Comparison of ENCODE assay signal across 28 mouse cellular contexts in the genomic region with DNA sequence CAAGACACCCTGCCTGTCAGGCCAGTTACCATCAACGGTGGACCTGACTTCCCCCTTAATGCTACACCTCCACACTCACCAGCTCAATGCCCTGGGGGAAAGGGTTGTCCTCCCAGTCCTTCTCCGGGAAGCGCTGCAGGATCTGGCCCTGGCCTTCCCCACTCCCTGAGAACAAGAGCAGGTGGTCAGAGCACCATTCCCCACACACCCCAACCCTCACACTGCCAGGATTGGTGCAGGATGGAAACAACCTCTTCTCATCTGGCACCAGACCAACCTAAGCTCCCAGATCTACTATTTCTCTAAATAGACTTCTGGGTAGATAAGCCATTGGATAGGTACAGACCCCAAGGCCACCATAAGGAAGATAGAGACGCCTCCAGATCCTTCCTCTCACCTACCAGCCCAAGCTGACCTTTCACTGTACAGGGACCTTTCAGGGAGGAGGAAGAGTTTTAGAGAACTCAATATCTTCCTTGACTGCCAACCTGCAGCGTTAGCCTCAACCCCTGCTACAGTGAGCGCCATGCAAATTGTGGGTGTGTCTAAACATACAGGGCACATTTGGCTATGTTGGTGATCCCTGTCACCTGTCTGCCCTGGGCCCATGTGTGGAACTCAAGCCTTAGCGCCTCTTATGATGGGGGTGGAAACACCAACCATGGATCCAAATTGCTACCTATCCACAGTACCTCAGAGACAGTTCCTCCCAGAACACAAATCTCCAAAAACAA. TPM values are rescaled to one million over a fixed set of nuclear protein-coding genes. Genes with fewer than 3 reads are reported as not detected.
A peak's percentile ranks its signal among the peaks of the same experiment; 100 is the strongest.
DNase-seq lines count a peak whose midpoint lies in the region; ATAC-seq and TF ChIP-seq lines count a peak whose summit lies in the region.
"Had no signal": no experiment of that assay in that cellular context is flagged by ENCODE, and none has a peak within 500 bp of the region (broad histone marks: within the 10 kb centered on the region; RNA-seq: fewer than 3 reads in every experiment).

No protein-coding gene starts in this region.

- ATAC-seq in cerebellum, adult (ENCODE audit: insufficient number of reproducible peaks, low FRiP score, low TSS enrichment) = no peak
- ATAC-seq: liver, postnatal 0 days; midbrain, embryonic 16.5 days had no signal

- H3K9me3 ChIP-seq in CH12.LX (replicated peaks; ENCODE audit: low read length) = no peaks in the 10 kb centered on the region
- H3K9me3 ChIP-seq: embryonic facial prominence, embryonic 15.5 days; forebrain, embryonic 10.5 days; G1E; hindbrain, embryonic 15.5 days had no signal

- H3K9ac ChIP-seq in CH12.LX (ENCODE audit: insufficient read depth, low read depth) = no peak overlapping the region
- H3K9ac ChIP-seq: embryonic facial prominence, embryonic 15.5 days; hindbrain, embryonic 15.5 days; liver, postnatal 0 days had no signal

- peaks cover 17% of the 10 kb centered on the region for H3K36me3 ChIP-seq in spleen, adult 2 months (ENCODE audit: control insufficient read depth, insufficient read depth, low read length)
- peaks cover 35 to 56% of the 10 kb centered on the region in 2 experiments for H3K36me3 ChIP-seq in CH12.LX (replicated peaks in 1 of 2; ENCODE audit: control insufficient read depth in 1 of 2, insufficient read depth in 1 of 2, low read length in 1 of 2)

- WGBS in cerebellum, adult 2 months = 53% methylated on average over 7 of the region's 7 CpGs
- WGBS in spleen, adult 2 months = 55% methylated on average over 7 of the region's 7 CpGs

- in situ Hi-C loops in CH12.LX (cut with MboI; ENCODE audit: low pct_ligation_motif_present, low pct_unique_long_range_greater_than_20kb, low sequenced_read_pairs) = no loop called here

- no peak overlapping the region for H3K4me2 ChIP-seq in CH12.LX (ENCODE audit: insufficient read depth, low read depth, poor library complexity, severe bottlenecking)
- H3K4me2 ChIP-seq: embryonic facial prominence, embryonic 15.5 days; heart, embryonic 11.5 days; hindbrain, embryonic 15.5 days had no signal

- TF ChIP-seq POLR2A in cerebellum, adult 2 months (IDR thresholded peaks at IDR 0.05; ENCODE audit: borderline replicate concordance, insufficient read depth, low read length) = no peak
- no peak for TF ChIP-seq POLR2A in spleen, adult 2 months (IDR thresholded peaks at IDR 0.05; ENCODE audit: low read depth, low read length)
- no peak for TF ChIP-seq POLR2A in CH12.LX (IDR thresholded peaks at IDR 0.05; ENCODE audit: low read depth, low read length)

- peaks cover 70% of the 10 kb centered on the region for H3K4me1 ChIP-seq in cerebellum, adult 2 months (ENCODE audit: control insufficient read depth, insufficient read depth, low read length)
- H3K4me1 ChIP-seq in spleen, adult 2 months (ENCODE audit: control insufficient read depth, insufficient read depth, insufficient read length) = peaks cover 45% of the 10 kb centered on the region
- peaks cover 33 to 65% of the 10 kb centered on the region in 2 experiments for H3K4me1 ChIP-seq in CH12.LX (ENCODE audit: control insufficient read depth in 1 of 2, insufficient read depth in 2 of 2)

- dilution Hi-C loops in CH12.LX (cut with MboI; ENCODE audit: extremely low pct_ligation_motif_present, extremely low pct_unique_long_range_greater_than_20kb, low sequenced_read_pairs) = no loop called here

- no peak for TF ChIP-seq RAD21 in CH12.LX (IDR thresholded peaks at IDR 0.05; ENCODE audit: low read depth, low read length)

- no peak overlapping the region for H3K4me3 ChIP-seq in cerebellum, adult 2 months (replicated peaks; ENCODE audit: insufficient read depth, low read depth, low read length)
- H3K4me3 ChIP-seq in spleen, adult 2 months (ENCODE audit: extremely low read depth, insufficient read depth, insufficient read length) = no peak overlapping the region
- no peak overlapping the region for H3K4me3 ChIP-seq in CH12.LX (replicated peaks in 1 of 3; ENCODE audit: low read depth in 2 of 3, low read length in 2 of 3, poor library complexity in 1 of 3)
- H3K4me3 ChIP-seq: embryonic facial prominence, embryonic 15.5 days; forebrain, embryonic 10.5 days; hindbrain, embryonic 15.5 days had no signal

- TF ChIP-seq CTCF in cerebellum, adult 2 months (IDR thresholded peaks at IDR 0.05; ENCODE audit: borderline replicate concordance, insufficient read depth, low read depth, low read length) = no peak
- no peak for TF ChIP-seq CTCF in spleen, adult 2 months (IDR thresholded peaks at IDR 0.05; ENCODE audit: extremely low read depth, insufficient read depth, insufficient read length, insufficient replicate concordance)
- no peak for TF ChIP-seq CTCF in CH12.LX (conservative IDR thresholded peaks at IDR 0.05 in 1 of 2, IDR thresholded peaks at IDR 0.05 in 1 of 2; ENCODE audit: low read depth in 2 of 2, low read length in 2 of 2)

- no peak for TF ChIP-seq EP300 in CH12.LX (IDR thresholded peaks at IDR 0.05; ENCODE audit: low read length)

- H3K27me3 ChIP-seq in cerebellum, adult 2 months (ENCODE audit: control insufficient read depth, insufficient read depth, low read length) = no peaks in the 10 kb centered on the region
- no peaks in the 10 kb centered on the region for H3K27me3 ChIP-seq in spleen, adult 2 months (ENCODE audit: control insufficient read depth, insufficient read depth, low read length)
- no peaks in the 10 kb centered on the region for H3K27me3 ChIP-seq in CH12.LX (replicated peaks)
- H3K27me3 ChIP-seq: embryonic facial prominence, embryonic 15.5 days; hindbrain, embryonic 15.5 days had no signal

- DNase-seq in cerebellum, adult 2 months = peak; percentile 55 to 67
- DNase-seq in spleen, adult 2 months (ENCODE audit: low read depth in 1 of 2, low spot score in 2 of 2) = no peak
- DNase-seq in spleen, postnatal 10 days (ENCODE audit: low spot score in 2 of 2) = no peak
- DNase-seq in CH12.LX (ENCODE audit: extremely low read depth) = peak; percentile 33
- DNase-seq in induced T-regulatory cell, adult 2 months (ENCODE audit: low read depth) = peak; percentile 42
- no peak for DNase-seq in gastrocnemius, adult 18-20 months (ENCODE audit: low spot score)
- no peak for DNase-seq in heart, adult 9 months (ENCODE audit: low spot score in 2 of 2)
- DNase-seq: adrenal gland, postnatal 36 days; gastrocnemius, postnatal 25 days; heart, postnatal 14 days; kidney, adult 8-10 months; liver; liver, postnatal 0 days; right cerebral cortex, postnatal 4 days had no signal

- peaks cover 11% of the 10 kb centered on the region for H3K79me2 ChIP-seq in CH12.LX (replicated peaks; ENCODE audit: control insufficient read depth, extremely low read depth, insufficient read depth, poor library complexity, severe bottlenecking)

- H3K27ac ChIP-seq in cerebellum, adult 2 months (ENCODE audit: insufficient read depth, low read length) = peak overlapping the region; percentile 54; the same call in 1 of the 2 replicates
- peak overlapping the region; percentile 68 for H3K27ac ChIP-seq in spleen, adult 2 months (ENCODE audit: insufficient read depth, low read length)
- H3K27ac ChIP-seq in CH12.LX (ENCODE audit: insufficient read depth, low read depth) = no peak overlapping the region
- H3K27ac ChIP-seq: embryonic facial prominence, embryonic 15.5 days; forebrain, embryonic 10.5 days; hindbrain, embryonic 15.5 days had no signal

TF ChIP-seq in CH12.LX, 34 proteins besides CTCF, POLR2A, EP300 and RAD21 (continues in another document):
- TF ChIP-seq SIN3A (IDR thresholded peaks at IDR 0.05; ENCODE audit: low read length) = no peak
- TF ChIP-seq MAZ (IDR thresholded peaks at IDR 0.05; ENCODE audit: low read depth, low read length) = no peak
- TF ChIP-seq IRF4 (IDR thresholded peaks at IDR 0.05; ENCODE audit: low read depth, low read length) = no peak
- no peak for TF ChIP-seq NRF1 (IDR thresholded peaks at IDR 0.05; ENCODE audit: low read depth, low read length)
- TF ChIP-seq USF1 (IDR thresholded peaks at IDR 0.05; ENCODE audit: low read depth, low read length) = no peak
- no peak for TF ChIP-seq PAX5 (IDR thresholded peaks at IDR 0.05; ENCODE audit: low read length)
- TF ChIP-seq MAX (IDR thresholded peaks at IDR 0.05; ENCODE audit: low read length) = no peak
- no peak for TF ChIP-seq USF2 (conservative IDR thresholded peaks at IDR 0.05; ENCODE audit: low read depth, low read length)
- no peak for TF ChIP-seq TCF12 (IDR thresholded peaks at IDR 0.05; ENCODE audit: low read depth, low read length)
- TF ChIP-seq HCFC1 (IDR thresholded peaks at IDR 0.05; ENCODE audit: low read depth, low read length) = no peak
- TF ChIP-seq UBTF (IDR thresholded peaks at IDR 0.05; ENCODE audit: low read depth, low read length) = no peak

RNA-seq across cellular contexts. Expression of gene Sbf1, which starts 6.5 kb away (rescaled TPM):
- 321 and 324 TPM in 2 replicates for polyA plus RNA-seq in cerebellum, adult 2 months (2012; rRNA removed)
- polyA plus RNA-seq in spleen, adult 2 months (2012; rRNA removed) = 320 and 349 TPM in 2 replicates
- total RNA-seq in CH12.LX (2012; rRNA removed) (64.6 and 79.1 TPM in 2 replicates), CH12.LX (2014; rRNA removed) (22.6 and 34.6 TPM in 2 replicates)
- polyA plus RNA-seq in CH12.LX (2012; ENCODE audit: insufficient read length, low read depth) = 65.3 and 69.3 TPM in 2 replicates
- 10 to 100 TPM; 59.4 to 61.0 TPM for total RNA-seq in gastrocnemius, adult 18-20 months (2021)

RNA-seq across cellular contexts. Expression of gene Adm2, which starts 13.9 kb away (rescaled TPM):
- not detected in 2 replicates for polyA plus RNA-seq in cerebellum, adult 2 months (2012; rRNA removed)
- polyA plus RNA-seq in spleen, adult 2 months (2012; rRNA removed) = 3.5 and 6.5 TPM in 2 replicates
- total RNA-seq in CH12.LX (2012; rRNA removed) = 1.8 and 4.5 TPM in 2 replicates
- 0.18 and 0.23 TPM in 2 replicates for total RNA-seq in CH12.LX (2014; rRNA removed)
- 0.66 and 0.82 TPM in 2 replicates for polyA plus RNA-seq in CH12.LX (2012; ENCODE audit: insufficient read length, low read depth)
- total RNA-seq in gastrocnemius, adult 18-20 months (2021) = not detected
- total RNA-seq: adrenal gland, postnatal 36 days; G1E; gastrocnemius, postnatal 25 days; heart, postnatal 14 days; layer of hippocampus, postnatal 14 days; left cerebral cortex, postnatal 36 days; megakaryocyte-erythroid progenitor cell, adult 5-6 weeks had no signal
- polyA plus RNA-seq: frontal cortex, adult 2 months; hindbrain, embryonic 15.5 days; midbrain, embryonic 16.5 days; testis, adult 2 months had no signal

RNA-seq across cellular contexts. Expression of gene Miox, which starts 25.6 kb away (rescaled TPM):
- polyA plus RNA-seq in cerebellum, adult 2 months (2012; rRNA removed) = not detected in 2 replicates
- polyA plus RNA-seq in spleen, adult 2 months (2012; rRNA removed) = 0.31 and 1.4 TPM in 2 replicates
- total RNA-seq in CH12.LX (2012; rRNA removed) (not detected in 2 replicates), CH12.LX (2014; rRNA removed) (not detected in 2 replicates)
- polyA plus RNA-seq in CH12.LX (2012; ENCODE audit: insufficient read length, low read depth) = not detected in 2 replicates
- under 1 TPM in 1 of 2 experiments, not detected in 1; 0.48 TPM for total RNA-seq in gastrocnemius, adult 18-20 months (2021)
- total RNA-seq: adrenal gland, postnatal 36 days; gastrocnemius, postnatal 25 days; heart, postnatal 14 days; layer of hippocampus, postnatal 14 days; left cerebral cortex, postnatal 36 days; megakaryocyte-erythroid progenitor cell, adult 5-6 weeks had no signal
- polyA plus RNA-seq: C2C12; embryonic facial prominence, embryonic 15.5 days; forebrain, embryonic 10.5 days; frontal cortex, adult 2 months; G1E; heart, embryonic 11.5 days; hindbrain, embryonic 15.5 days; midbrain, embryonic 16.5 days; neural tube, embryonic 11.5 days had no signal

RNA-seq across cellular contexts. Expression of gene Lmf2, which starts 46.9 kb away (rescaled TPM):
- 21.0 and 21.1 TPM in 2 replicates for polyA plus RNA-seq in cerebellum, adult 2 months (2012; rRNA removed)
- 51.5 and 53.6 TPM in 2 replicates for polyA plus RNA-seq in spleen, adult 2 months (2012; rRNA removed)
- 18.5 and 18.8 TPM in 2 replicates for total RNA-seq in CH12.LX (2012; rRNA removed)
- 9.1 and 9.9 TPM in 2 replicates for total RNA-seq in CH12.LX (2014; rRNA removed)
- polyA plus RNA-seq in CH12.LX (2012; ENCODE audit: insufficient read length, low read depth) = 28.2 and 36.2 TPM in 2 replicates
- 10 to 100 TPM; 11.4 to 12.5 TPM for total RNA-seq in gastrocnemius, adult 18-20 months (2021)

RNA-seq across cellular contexts. Expression of gene Ncaph2, which starts 46.9 kb away (rescaled TPM):
- 134 and 137 TPM in 2 replicates for polyA plus RNA-seq in cerebellum, adult 2 months (2012; rRNA removed)
- polyA plus RNA-seq in spleen, adult 2 months (2012; rRNA removed) = 113 and 131 TPM in 2 replicates
- total RNA-seq in CH12.LX (2012; rRNA removed) (134 and 151 TPM in 2 replicates), CH12.LX (2014; rRNA removed) (106 and 108 TPM in 2 replicates)
- 95.4 and 122 TPM in 2 replicates for polyA plus RNA-seq in CH12.LX (2012; ENCODE audit: insufficient read length, low read depth)
- 10 to 100 TPM; 39.2 to 46.1 TPM for total RNA-seq in gastrocnemius, adult 18-20 months (2021)

Comparison
In these comparisons a context has a peak if more than half of its experiments do, and no peak if none do; other contexts are left out.
1. DNase-seq: peak in cerebellum, adult 2 months (2 of 2), CH12.LX (single experiment) and induced T-regulatory cell, adult 2 months (single experiment); none in spleen, adult 2 months (0 of 2), spleen, postnatal 10 days (0 of 2), gastrocnemius, adult 18-20 months (single experiment) and heart, adult 9 months (0 of 2).